Mouse (Mus musculus) MEL (cell line): Measurements from ENCODE around the gene Atp5h. TPM values are rescaled to one million over a fixed set of nuclear protein-coding genes. Genes with fewer than 3 reads are reported as not detected.

Experiments used
- DNase-seq: peaks from one replicate; pipeline ENCODE4 v3.0.0; 2011; ENCODE audit warnings: low read depth, low spot score
- H3K27ac ChIP-seq: 2 replicates; pipeline ENCODE4 v1.5.1; 2012; ENCODE audit warnings: low read depth, mild to moderate bottlenecking, control low read depth, low read length, moderate library complexity; ENCODE audit not compliant: control insufficient read depth
- H3K27me3 ChIP-seq, 2 experiments: fragments of 150-350 bp in 1 of 2; sonication (generic) in 1 of 2; 2 replicates each; pipeline ENCODE4 v1.6.1; 2012; ENCODE audit warnings: low read length in 2 of 2, mild to moderate bottlenecking in 2 of 2, improper control_type of control experiment in 1 of 2, moderate library complexity in 1 of 2; ENCODE audit not compliant: insufficient read depth in 2 of 2, control insufficient read depth in 1 of 2
- H3K36me3 ChIP-seq, 2 experiments: 2 replicates each; pipeline ENCODE4 v1.6.1; 2012 to 2014; ENCODE audit warnings: low read length in 2 of 2, improper control_type of control experiment in 1 of 2, inconsistent platforms in 1 of 2, mild to moderate bottlenecking in 1 of 2; ENCODE audit not compliant: insufficient read depth in 2 of 2, control insufficient read depth in 1 of 2
- H3K4me1 ChIP-seq, 2 experiments: fragments of 150-350 bp in 1 of 2; sonication (generic) in 1 of 2; 2 replicates each; pipeline ENCODE4 v1.6.1; 2012; ENCODE audit warnings: low read length in 2 of 2, improper control_type of control experiment in 1 of 2, mild to moderate bottlenecking in 1 of 2; ENCODE audit not compliant: insufficient read depth in 2 of 2, control insufficient read depth in 1 of 2
- H3K4me3 ChIP-seq, 2 experiments: fragments of 150-350 bp in 1 of 2; sonication (generic) in 1 of 2; 2 replicates each; pipeline ENCODE4 v1.5.1; 2012; ENCODE audit warnings: low read depth in 2 of 2, low read length in 2 of 2, mild to moderate bottlenecking in 2 of 2, moderate library complexity in 2 of 2, control low read depth in 1 of 2, improper control_type of control experiment in 1 of 2; ENCODE audit not compliant: control insufficient read depth in 1 of 2, insufficient read depth in 1 of 2
- H3K79me2 ChIP-seq: 2 replicates; pipeline ENCODE4 v1.6.1; 2012; ENCODE audit warnings: mild to moderate bottlenecking, low read length, moderate library complexity; ENCODE audit not compliant: control insufficient read depth, poor library complexity, insufficient read depth
- H3K9ac ChIP-seq: 2 replicates; pipeline ENCODE4 v1.6.1; 2012; ENCODE audit warnings: low read depth, mild to moderate bottlenecking, control low read depth, low read length, moderate library complexity; ENCODE audit not compliant: control insufficient read depth, poor library complexity, severe bottlenecking
- H3K9me3 ChIP-seq: fragments of 150-350 bp; sonication (generic); replicated peaks from 2 replicates; pipeline ENCODE4 v1.6.1; 2012; ENCODE audit warnings: mild to moderate bottlenecking, low read length, improper control_type of control experiment, moderate library complexity; ENCODE audit not compliant: insufficient read depth
- BHLHE40 ChIP-seq: IDR thresholded peaks from 2 replicates; pipeline ENCODE4 v1.6.1; 2012; ENCODE audit warnings: low read depth, mild to moderate bottlenecking, inconsistent platforms, low read length, improper control_type of control experiment, borderline replicate concordance
- CHD1 ChIP-seq: IDR thresholded peaks from 2 replicates; pipeline ENCODE4 v1.6.1; 2012; ENCODE audit warnings: low read depth, mild to moderate bottlenecking, inconsistent platforms, low read length, improper control_type of control experiment
- CHD2 ChIP-seq: IDR thresholded peaks from 2 replicates; pipeline ENCODE4 v1.6.1; 2011; ENCODE audit warnings: low read length, improper control_type of control experiment
- CTCF ChIP-seq, 3 experiments: IDR thresholded peaks in 2 of 3; conservative IDR thresholded peaks in 1 of 3; 2 replicates each; pipeline ENCODE4 v1.5.1; 2011 to 2012; ENCODE audit warnings: low read length in 3 of 3, low read depth in 2 of 3, mild to moderate bottlenecking in 2 of 3, improper control_type of control experiment in 1 of 3, inconsistent platforms in 1 of 3, mixed read lengths in 1 of 3, moderate library complexity in 1 of 3; ENCODE audit not compliant: control insufficient read depth in 1 of 3, insufficient read depth in 1 of 3, poor library complexity in 1 of 3, severe bottlenecking in 1 of 3
- EP300 ChIP-seq, 2 experiments: IDR thresholded peaks; 2 replicates each; pipeline ENCODE4 v1.6.1; 2011; ENCODE audit warnings: improper control_type of control experiment in 2 of 2, low read length in 2 of 2, low read depth in 1 of 2, mild to moderate bottlenecking in 1 of 2
- KAT2A ChIP-seq: conservative IDR thresholded peaks from 2 replicates; pipeline ENCODE4 v1.6.1; 2012; ENCODE audit warnings: low read depth, low read length, improper control_type of control experiment, inconsistent platforms
- MAZ ChIP-seq: IDR thresholded peaks from 2 replicates; pipeline ENCODE4 v1.6.1; 2012; ENCODE audit warnings: low read depth, mild to moderate bottlenecking, inconsistent platforms, low read length, improper control_type of control experiment
- MEF2A ChIP-seq: IDR thresholded peaks from 2 replicates; pipeline ENCODE4 v1.6.1; 2014; ENCODE audit warnings: low read depth, mild to moderate bottlenecking, inconsistent platforms, low read length, improper control_type of control experiment; ENCODE audit not compliant: poor library complexity, insufficient replicate concordance, severe bottlenecking; ENCODE audit errors: extremely low read depth
- MYC ChIP-seq: IDR thresholded peaks from 2 replicates; pipeline ENCODE4 v1.6.1; 2011; ENCODE audit warnings: low read depth, mild to moderate bottlenecking, low read length, improper control_type of control experiment, moderate library complexity
- NRF1 ChIP-seq: IDR thresholded peaks from 2 replicates; pipeline ENCODE4 v1.6.1; 2014; ENCODE audit warnings: low read depth, mild to moderate bottlenecking, inconsistent platforms, low read length, improper control_type of control experiment, moderate library complexity; ENCODE audit not compliant: poor library complexity, insufficient read depth, severe bottlenecking
- POLR2A ChIP-seq, 2 experiments: IDR thresholded peaks; 2 replicates each; pipeline ENCODE4 v1.6.1; 2011 to 2012; ENCODE audit warnings: low read length in 2 of 2, mild to moderate bottlenecking in 2 of 2, control low read depth in 1 of 2, improper control_type of control experiment in 1 of 2, low read depth in 1 of 2, moderate library complexity in 1 of 2; ENCODE audit not compliant: control insufficient read depth in 1 of 2, insufficient read depth in 1 of 2, poor library complexity in 1 of 2
- POLR2AphosphoS2 ChIP-seq: IDR thresholded peaks from 2 replicates; pipeline ENCODE4 v1.6.1; 2011; ENCODE audit warnings: low read length, improper control_type of control experiment
- POLR2AphosphoS5 ChIP-seq: IDR thresholded peaks from 2 replicates; pipeline ENCODE4 v1.6.1; 2012; ENCODE audit warnings: low read depth, borderline replicate concordance, mild to moderate bottlenecking, inconsistent platforms, low read length, moderate library complexity, mixed read lengths
- RAD21 ChIP-seq: IDR thresholded peaks from 2 replicates; pipeline ENCODE4 v1.6.1; 2011; ENCODE audit warnings: mild to moderate bottlenecking, low read depth, low read length, improper control_type of control experiment
- RCOR1 ChIP-seq: IDR thresholded peaks from 2 replicates; pipeline ENCODE4 v1.6.1; 2012; ENCODE audit warnings: low read depth, mild to moderate bottlenecking, inconsistent platforms, low read length, improper control_type of control experiment
- SIN3A ChIP-seq: IDR thresholded peaks from 2 replicates; pipeline ENCODE4 v1.6.1; 2012; ENCODE audit warnings: low read length, improper control_type of control experiment, inconsistent platforms
- TCF12 ChIP-seq: IDR thresholded peaks from 2 replicates; pipeline ENCODE4 v1.6.1; 2014; ENCODE audit warnings: low read depth, mild to moderate bottlenecking, inconsistent platforms, low read length, improper control_type of control experiment, moderate library complexity
- UBTF ChIP-seq: IDR thresholded peaks from 2 replicates; pipeline ENCODE4 v1.6.1; 2012; ENCODE audit warnings: low read depth, mild to moderate bottlenecking, inconsistent platforms, low read length, improper control_type of control experiment, moderate library complexity, borderline replicate concordance; ENCODE audit not compliant: insufficient read depth
- USF2 ChIP-seq, 2 experiments: IDR thresholded peaks; 2 replicates each; pipeline ENCODE4 v1.6.1; 2011 to 2012; ENCODE audit warnings: improper control_type of control experiment in 2 of 2, low read length in 2 of 2, borderline replicate concordance in 1 of 2, inconsistent platforms in 1 of 2, low read depth in 1 of 2, mild to moderate bottlenecking in 1 of 2; ENCODE audit not compliant: insufficient read depth in 1 of 2
- polyA plus RNA-seq, 2 experiments: library from polyadenylated mRNA; stranded (reverse) in 1 of 2; unstranded in 1 of 2; fragments of >175 nt in 1 of 2; fragments of >200 nt in 1 of 2; gene quantifications; 2 replicates each; pipeline versions ENCODE4 v1.2.1 to v1.2.4; 2012; ENCODE audit warnings: low replicate concordance in 2 of 2, low read depth in 1 of 2; ENCODE audit not compliant: insufficient read length in 2 of 2, insufficient read depth in 1 of 2, missing spikeins in 1 of 2
- total RNA-seq: library from RNA; depleted of rRNA; stranded (reverse); fragments of 300-350 nt; gene quantifications from 2 replicates; pipeline ENCODE4 v1.2.3, GENCODE M21; 2012

Atp5h gene
- total and polyA plus RNA-seq, 3 experiments, result 525 to 1,715 (median 706) TPM

DNA sequence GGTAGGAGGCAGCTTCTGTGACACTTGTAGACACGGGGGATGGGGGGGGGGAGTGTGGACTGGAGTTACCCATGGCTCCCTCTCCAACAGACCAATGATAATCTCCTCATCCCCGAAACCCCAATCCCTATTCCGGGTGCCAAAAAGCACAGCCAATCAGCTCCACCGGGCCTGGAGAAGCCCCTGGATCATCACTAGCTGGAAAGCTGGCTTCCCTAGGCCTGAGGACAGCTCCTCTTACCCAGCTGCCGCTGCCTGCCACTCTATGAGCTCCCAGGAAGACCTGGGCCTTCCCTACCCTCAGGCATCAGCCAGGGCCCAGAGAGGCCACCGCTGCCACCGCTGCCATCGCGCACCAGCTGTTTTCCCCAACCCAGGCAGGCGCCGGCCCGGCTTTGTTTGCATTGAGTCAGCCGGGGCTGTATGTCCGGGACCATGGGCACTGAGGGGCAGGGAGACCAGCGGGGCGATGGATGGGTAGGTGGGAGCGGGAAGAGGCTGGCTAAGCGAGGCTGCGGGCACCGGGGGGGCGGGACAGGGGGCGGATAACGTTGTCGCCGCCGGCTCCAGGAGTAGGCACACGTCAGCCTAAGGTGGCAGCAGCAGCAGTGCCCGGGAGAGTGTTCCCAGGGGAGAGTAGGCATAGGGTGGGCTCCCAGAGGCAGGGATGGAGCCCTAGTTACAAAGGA is 52.9 kb downstream of the Atp5h start:
- no peak overlapping the region; the same call in 1 of the 2 replicates for H3K9ac ChIP-seq
- TF ChIP-seq POLR2AphosphoS5 (no peak), CHD1 (no peak), CTCF (IDR thresholded peaks at IDR 0.05 in 2 of 3, conservative IDR thresholded peaks at IDR 0.05 in 1 of 3; ENCODE audit: control insufficient read depth in 1 of 3, insufficient read depth in 1 of 3, low read depth in 2 of 3, low read length in 3 of 3, poor library complexity in 1 of 3, severe bottlenecking in 1 of 3) (no peak), MEF2A (no peak), EP300 (IDR thresholded peaks at IDR 0.05; ENCODE audit: low read depth in 1 of 2, low read length in 2 of 2) (no peak), RCOR1 (no peak), POLR2A (IDR thresholded peaks at IDR 0.05; ENCODE audit: control insufficient read depth in 1 of 2, insufficient read depth in 1 of 2, low read depth in 1 of 2, low read length in 2 of 2, poor library complexity in 1 of 2) (no peak), POLR2AphosphoS2 (no peak), TCF12 (no peak), UBTF (no peak), BHLHE40 (no peak), KAT2A (no peak), CHD2 (no peak), MYC (no peak)
- H3K9me3 ChIP-seq, result no peaks in the 10 kb centered on the region
- no peak overlapping the region for H3K27ac ChIP-seq
- DNase-seq, result no peak
- H3K27me3 ChIP-seq, result no peaks in the 10 kb centered on the region; a peak in 3 of 4 replicates
- peaks cover 0 to 5% of the 10 kb centered on the region in 2 experiments; a peak in 2 of 4 replicates for H3K36me3 ChIP-seq
- H3K4me3 ChIP-seq, result peak overlapping the region; percentile 52 to 71; a peak in 3 of 4 replicates
- H3K79me2 ChIP-seq, result no peaks in the 10 kb centered on the region
- H3K4me1 ChIP-seq, result peaks cover 3 to 9% of the 10 kb centered on the region in 2 experiments; a peak in 3 of 4 replicates

DNA sequence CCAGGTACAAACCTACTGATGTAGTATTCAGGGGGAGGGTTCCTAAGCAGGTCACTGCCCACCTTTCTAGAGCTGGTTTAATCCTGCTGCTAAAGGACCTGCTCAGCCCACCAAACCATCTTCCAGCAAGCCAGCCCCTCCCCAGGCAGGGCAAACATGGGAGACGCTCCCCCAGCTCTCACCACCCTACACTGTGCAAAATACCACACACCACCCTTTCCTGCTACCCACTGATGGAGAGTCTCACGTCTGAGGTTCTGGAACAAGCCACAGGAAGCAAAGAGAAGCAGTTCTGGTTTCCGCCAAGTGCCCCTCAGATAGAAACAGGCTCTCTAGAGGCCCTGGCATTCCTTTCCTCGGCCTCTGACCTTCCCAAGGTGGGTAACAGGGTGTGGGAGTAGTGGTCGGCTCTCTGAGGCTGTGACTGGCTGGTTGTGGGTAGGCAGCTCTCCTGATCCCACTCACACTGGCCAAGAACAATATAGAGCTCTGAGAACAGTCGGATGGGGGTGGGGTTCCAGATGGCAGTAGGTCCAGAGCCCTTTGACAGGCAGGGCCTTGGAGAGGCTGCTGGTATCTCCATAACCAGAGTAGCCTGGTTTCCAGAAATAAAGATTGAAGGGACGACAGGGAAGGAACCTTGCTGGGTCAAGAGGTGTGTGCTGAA is 53.6 kb downstream of the Atp5h start:
- peaks cover 3 to 9% of the 10 kb centered on the region in 2 experiments; a peak in 3 of 4 replicates for H3K4me1 ChIP-seq
- H3K9ac ChIP-seq, result no peak overlapping the region
- no peak for DNase-seq
- H3K27me3 ChIP-seq, result no peaks in the 10 kb centered on the region; a peak in 2 of 4 replicates
- peaks cover 0 to 5% of the 10 kb centered on the region in 2 experiments; a peak in 2 of 4 replicates for H3K36me3 ChIP-seq
- no peaks in the 10 kb centered on the region for H3K9me3 ChIP-seq
- no peak overlapping the region for H3K27ac ChIP-seq
- TF ChIP-seq SIN3A, result no peak
- TF ChIP-seq BHLHE40, result no peak
- no peak for TF ChIP-seq TCF12
- TF ChIP-seq NRF1, result no peak
- no peak for TF ChIP-seq USF2 (IDR thresholded peaks at IDR 0.05; ENCODE audit: borderline replicate concordance in 1 of 2, insufficient read depth in 1 of 2, low read depth in 1 of 2, low read length in 2 of 2)
- no peak for TF ChIP-seq MAZ
- no peak for TF ChIP-seq RAD21
- no peak overlapping the region for H3K4me3 ChIP-seq
- H3K79me2 ChIP-seq, result no peaks in the 10 kb centered on the region
